Mouse (Mus musculus) stomach, embryonic 16.5 days (tissue): ENCODE results near the gene Cd9. TPM values are rescaled to one million over a fixed set of nuclear protein-coding genes. Genes with fewer than 3 reads are reported as not detected.
"Not testable (repeated sequence)": the region's sequence is repeated elsewhere in the genome, so short reads cannot be mapped to it uniquely, and the experiment has no call there.

Experiments used
- ATAC-seq: fragments of 200-750 bp; cut with Nextera tagmentation; 2 replicates; pipeline ENCODE4 v1.8.0; 2017; ENCODE audit warnings: moderate number of reproducible peaks, moderate TSS enrichment; ENCODE audit not compliant: insufficient read depth, low FRiP score
- H3K27ac ChIP-seq: fragments of 300-500 bp; sonication (generic); 2 replicates; pipeline ENCODE4 v1.5.1; 2014; ENCODE audit warnings: low read length
- H3K27me3 ChIP-seq: fragments of 300-500 bp; sonication (generic); 2 replicates; pipeline ENCODE4 v1.6.1; 2014; ENCODE audit warnings: low read length, control low read depth, mixed read lengths; ENCODE audit not compliant: control insufficient read depth, insufficient read depth
- H3K36me3 ChIP-seq: fragments of 300-500 bp; sonication (generic); 2 replicates; pipeline ENCODE4 v1.6.1; 2014; ENCODE audit warnings: low read length; ENCODE audit not compliant: control insufficient read depth, insufficient read depth
- H3K4me1 ChIP-seq: fragments of 300-500 bp; sonication (generic); 2 replicates; pipeline ENCODE4 v1.6.1; 2014; ENCODE audit warnings: low read length, control low read depth, mixed read lengths; ENCODE audit not compliant: control insufficient read depth, insufficient read depth
- H3K4me2 ChIP-seq: fragments of 300-500 bp; sonication (generic); 2 replicates; pipeline ENCODE4 v1.6.1; 2014; ENCODE audit warnings: low read depth, low read length, mixed read lengths
- H3K4me3 ChIP-seq: fragments of 300-500 bp; sonication (generic); replicated peaks from 2 replicates; pipeline ENCODE4 v1.5.1; 2014; ENCODE audit warnings: mild to moderate bottlenecking, low read length
- H3K9ac ChIP-seq: fragments of 300-500 bp; sonication (generic); 2 replicates; pipeline ENCODE4 v1.6.1; 2014; ENCODE audit warnings: low read length
- H3K9me3 ChIP-seq: fragments of 300-500 bp; sonication (generic); replicated peaks from 2 replicates; pipeline ENCODE4 v1.6.1; 2016; ENCODE audit warnings: low read length, control low read depth; ENCODE audit not compliant: control insufficient read depth
- WGBS: fragments of 180-500 bp; shearing (Covaris S2); extraction: QIAGEN DNeasy Blood & Tissue Kit; methylation state at CpG from one replicate; pipeline ENCODE4 v1.1.7; 2014; 5-methylcytosine and 5-hydroxymethylcytosine counted together
- polyA plus RNA-seq: library from polyadenylated mRNA; unstranded; fragments of >200 nt; fragmentation: Nextera tagmentation; extraction: Ambion mirVana; gene quantifications from 2 replicates; pipeline ENCODE4 v1.2.1, GENCODE M21; 2015

The Cd9 gene
- polyA plus RNA-seq, 1 experiment from 2014 or later, result 452 TPM

- H3K4me3 ChIP-seq, result peak overlapping the region; percentile 79
- no peak for ATAC-seq
- H3K27ac ChIP-seq, result peak overlapping the region; percentile 91; the same call in 1 of the 2 replicates
- H3K27me3 ChIP-seq, result no peaks in the 10 kb centered on the region
- no peaks in the 10 kb centered on the region for H3K36me3 ChIP-seq
- H3K4me2 ChIP-seq, result peak overlapping the region; percentile 67
- H3K9ac ChIP-seq, result peak overlapping the region; percentile 9; the same call in 1 of the 2 replicates
- WGBS, result 50% methylated on average over 9 of the region's 9 CpGs
- no peaks in the 10 kb centered on the region for H3K9me3 ChIP-seq
- 0 out of 2 replicates have a peak, but pooled peaks cover 5% of the 10 kb centered on the region for H3K4me1 ChIP-seq
Measured at GRCm38 (mm10) chr6:125492033-125492432, 2.6 kb downstream of the Cd9 start.

- H3K4me3 ChIP-seq, result no peak overlapping the region
- peak overlapping the region; percentile 91; the same call in 1 of the 2 replicates for H3K27ac ChIP-seq
- H3K9ac ChIP-seq, result peak overlapping the region; percentile 9; the same call in 1 of the 2 replicates
- H3K4me1 ChIP-seq, result 0 out of 2 replicates have a peak, but pooled peaks cover 5% of the 10 kb centered on the region
- no peaks in the 10 kb centered on the region for H3K36me3 ChIP-seq
- 79% methylated on average over 10 of the region's 10 CpGs for WGBS
- no peak for ATAC-seq
- no peaks in the 10 kb centered on the region for H3K27me3 ChIP-seq
- H3K9me3 ChIP-seq, result no peaks in the 10 kb centered on the region
- peak overlapping the region; percentile 67; the same call in 1 of the 2 replicates for H3K4me2 ChIP-seq
Measured at GRCm38 (mm10) chr6:125491393-125491792, 3.2 kb downstream of the Cd9 start.

GRCm38 (mm10) chr6:125489881-125490559, 4.6 kb downstream of the Cd9 start:
- peaks cover 13% of the 10 kb centered on the region for H3K4me1 ChIP-seq
- no peak overlapping the region for H3K4me2 ChIP-seq
- peak overlapping the region; percentile 10; the same call in 1 of the 2 replicates for H3K27ac ChIP-seq
- H3K9ac ChIP-seq, result no peak overlapping the region; the same call in 1 of the 2 replicates
- no peaks in the 10 kb centered on the region for H3K9me3 ChIP-seq
- no peak overlapping the region for H3K4me3 ChIP-seq
- H3K27me3 ChIP-seq, result no peaks in the 10 kb centered on the region
- 75% methylated on average over 11 of the region's 11 CpGs for WGBS
- no peaks in the 10 kb centered on the region for H3K36me3 ChIP-seq
- ATAC-seq, result no peak

- ATAC-seq, result no peak
- Histone ChIP-seq H3K4me2 (no peak overlapping the region), H3K9me3 (no peaks in the 10 kb centered on the region), H3K27me3 (no peaks in the 10 kb centered on the region), H3K36me3 (no peaks in the 10 kb centered on the region), H3K9ac (peak overlapping the region; percentile 42; the same call in 1 of the 2 replicates), H3K27ac (peak overlapping the region; percentile 8; the same call in 1 of the 2 replicates), H3K4me1 (peaks cover 51% of the 10 kb centered on the region), H3K4me3 (no peak overlapping the region)
- 34% methylated on average over 4 of the region's 4 CpGs for WGBS
Measured at GRCm38 (mm10) chr6:125485589-125485988, 9.0 kb downstream of the Cd9 start.

- H3K4me2 ChIP-seq, result no peak overlapping the region
- peaks cover 55% of the 10 kb centered on the region for H3K4me1 ChIP-seq
- H3K27ac ChIP-seq, result no peak overlapping the region
- no peaks in the 10 kb centered on the region for H3K27me3 ChIP-seq
- H3K9ac ChIP-seq, result no peak overlapping the region
- WGBS, result 96% methylated on average over 2 of the region's 2 CpGs
- H3K9me3 ChIP-seq, result no peaks in the 10 kb centered on the region
- no peak for ATAC-seq
- no peak overlapping the region for H3K4me3 ChIP-seq
- H3K36me3 ChIP-seq, result no peaks in the 10 kb centered on the region
Measured at GRCm38 (mm10) chr6:125484721-125485120, 9.9 kb downstream of the Cd9 start.

- Histone ChIP-seq H3K27ac (peak overlapping the region; percentile 85), H3K4me1 (peaks cover 56% of the 10 kb centered on the region)
- WGBS, result 90% methylated on average over 10 of the region's 10 CpGs
- not testable (repeated sequence) for H3K9ac ChIP-seq, H3K9me3 ChIP-seq, H3K4me3 ChIP-seq, ATAC-seq, H3K4me2 ChIP-seq, H3K27me3 ChIP-seq, H3K36me3 ChIP-seq
Measured at GRCm38 (mm10) chr6:125484313-125484660, 10.3 kb downstream of the Cd9 start.

GRCm38 (mm10) chr6:125483515-125484312, 10.9 kb downstream of the Cd9 start:
- Histone ChIP-seq H3K4me3 (no peak overlapping the region), H3K36me3 (no peaks in the 10 kb centered on the region), H3K4me2 (no peak overlapping the region), H3K4me1 (peaks cover 57% of the 10 kb centered on the region), H3K9me3 (no peaks in the 10 kb centered on the region), H3K9ac (no peak overlapping the region), H3K27me3 (no peaks in the 10 kb centered on the region), H3K27ac (peak overlapping the region; percentile 96)
- ATAC-seq, result no peak
- WGBS, result 69% methylated on average over 12 of the region's 12 CpGs

- WGBS, result 59% methylated on average over 5 of the region's 5 CpGs
- Histone ChIP-seq H3K4me1 (peaks cover 65% of the 10 kb centered on the region), H3K4me2 (no peak overlapping the region), H3K9me3 (no peaks in the 10 kb centered on the region), H3K27ac (peak overlapping the region; percentile 96), H3K27me3 (no peaks in the 10 kb centered on the region), H3K36me3 (no peaks in the 10 kb centered on the region), H3K4me3 (no peak overlapping the region), H3K9ac (no peak overlapping the region)
- no peak for ATAC-seq
Measured at GRCm38 (mm10) chr6:125482427-125482831, 12.2 kb downstream of the Cd9 start.
